Mouse (Mus musculus): Measurements from ENCODE around the gene Zfp697. TPM values are rescaled to one million over a fixed set of nuclear protein-coding genes. Genes with fewer than 3 reads are reported as not detected.
"Not testable (repeated sequence)": the region's sequence is repeated elsewhere in the genome, so short reads cannot be mapped to it uniquely, and the experiment has no call there.

The Zfp697 gene
- total RNA-seq, 2 experiments from 2014 or later, result 28.5 to 29.1 TPM

- TF ChIP-seq CTCF (conservative IDR thresholded peaks at IDR 0.05), result no peak
Measured at GRCm38 (mm10) chr3:98379236-98379635, 3.0 kb upstream of the Zfp697 start.

DNA sequence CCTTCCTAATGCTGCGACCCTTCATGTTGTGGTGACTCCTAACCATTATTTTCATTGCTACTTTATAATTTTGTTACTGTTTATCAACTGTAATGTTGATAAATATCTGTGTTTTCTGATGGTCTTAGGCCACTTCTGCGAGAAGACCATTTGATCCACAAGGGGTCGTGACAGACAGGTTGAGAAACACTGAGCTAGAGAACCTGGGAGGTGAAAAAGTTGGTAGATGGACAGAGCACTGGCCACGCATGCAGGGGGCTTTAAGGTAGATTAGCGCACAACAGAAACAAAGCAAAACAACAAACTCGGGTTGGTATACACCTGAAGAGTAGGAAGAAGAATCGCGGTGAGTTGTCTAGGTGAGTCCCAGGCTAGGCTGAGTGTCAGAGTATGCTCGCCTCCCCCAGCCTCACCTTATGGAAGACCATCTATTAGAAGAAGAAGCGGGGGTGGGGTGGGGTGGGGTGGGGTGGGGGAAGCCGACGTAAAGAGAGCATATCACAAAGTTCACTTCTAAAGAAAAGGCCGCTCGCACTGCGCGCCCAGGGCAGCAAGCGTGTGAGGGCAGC lies 500 bp upstream of the Zfp697 start:
- no peak for DNase-seq (ENCODE audit: low spot score in 2 of 2)
- peak; percentile 57 for TF ChIP-seq CTCF (conservative IDR thresholded peaks at IDR 0.05)
- peak overlapping the region; percentile 94 for H3K27ac ChIP-seq
- peak overlapping the region; percentile 82 for H3K4me3 ChIP-seq

More at GRCm38 (mm10) chr3:98379236-98379635, 3.0 kb upstream of the Zfp697 start:
- no peak overlapping the region for H3K27ac ChIP-seq
- DNase-seq (ENCODE audit: low spot score in 2 of 2), result no peak
- H3K4me3 ChIP-seq, result no peak overlapping the region

GRCm38 (mm10) chr3:98383024-98383790 lies 946 bp downstream of the Zfp697 start:
- no peak for TF ChIP-seq CTCF (conservative IDR thresholded peaks at IDR 0.05)
- H3K27ac ChIP-seq, result peak overlapping the region; percentile 94
- DNase-seq (ENCODE audit: low spot score in 2 of 2), result no peak

DNA sequence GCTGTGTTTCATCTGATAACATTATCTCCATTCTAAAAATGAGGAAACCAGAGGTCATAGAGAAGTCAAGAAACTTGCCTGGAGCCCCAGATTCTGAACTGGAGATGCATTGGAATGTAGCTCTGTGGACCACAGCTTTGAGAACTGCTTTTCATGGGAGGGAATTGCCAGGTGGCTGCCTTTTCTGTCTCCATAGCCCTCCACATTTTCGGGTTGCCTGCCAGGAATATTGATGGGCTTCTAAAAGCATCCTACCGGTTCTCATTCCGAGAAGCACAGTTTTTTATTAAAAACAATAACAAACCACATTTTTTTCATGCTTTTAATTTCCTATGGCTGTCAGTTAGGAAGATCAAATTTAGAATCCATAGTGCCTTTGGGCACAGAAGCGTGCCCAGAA lies 4.8 kb downstream of the Zfp697 start:
- peak overlapping the region; percentile 46 for H3K27ac ChIP-seq
- TF ChIP-seq CTCF (conservative IDR thresholded peaks at IDR 0.05), result no peak
- DNase-seq (ENCODE audit: low spot score in 2 of 2), result peak in 1 of 2 experiments; percentile 32
- H3K4me3 ChIP-seq, result no peak overlapping the region

More at GRCm38 (mm10) chr3:98383024-98383790, 946 bp downstream of the Zfp697 start:
- H3K4me3 ChIP-seq, result peak overlapping the region; percentile 82

- no peak for DNase-seq (ENCODE audit: low spot score in 2 of 2)
- peak overlapping the region; percentile 46 for H3K27ac ChIP-seq
- TF ChIP-seq CTCF (conservative IDR thresholded peaks at IDR 0.05), result no peak
- no peak overlapping the region for H3K4me3 ChIP-seq
Measured at GRCm38 (mm10) chr3:98387756-98388155, 5.5 kb downstream of the Zfp697 start.

GRCm38 (mm10) chr3:98389305-98389704 lies 7.0 kb downstream of the Zfp697 start:
- Histone ChIP-seq H3K27ac (no peak overlapping the region), H3K4me3 (no peak overlapping the region)
- no peak for TF ChIP-seq CTCF (conservative IDR thresholded peaks at IDR 0.05)
- no peak for DNase-seq (ENCODE audit: low spot score in 2 of 2)

DNA sequence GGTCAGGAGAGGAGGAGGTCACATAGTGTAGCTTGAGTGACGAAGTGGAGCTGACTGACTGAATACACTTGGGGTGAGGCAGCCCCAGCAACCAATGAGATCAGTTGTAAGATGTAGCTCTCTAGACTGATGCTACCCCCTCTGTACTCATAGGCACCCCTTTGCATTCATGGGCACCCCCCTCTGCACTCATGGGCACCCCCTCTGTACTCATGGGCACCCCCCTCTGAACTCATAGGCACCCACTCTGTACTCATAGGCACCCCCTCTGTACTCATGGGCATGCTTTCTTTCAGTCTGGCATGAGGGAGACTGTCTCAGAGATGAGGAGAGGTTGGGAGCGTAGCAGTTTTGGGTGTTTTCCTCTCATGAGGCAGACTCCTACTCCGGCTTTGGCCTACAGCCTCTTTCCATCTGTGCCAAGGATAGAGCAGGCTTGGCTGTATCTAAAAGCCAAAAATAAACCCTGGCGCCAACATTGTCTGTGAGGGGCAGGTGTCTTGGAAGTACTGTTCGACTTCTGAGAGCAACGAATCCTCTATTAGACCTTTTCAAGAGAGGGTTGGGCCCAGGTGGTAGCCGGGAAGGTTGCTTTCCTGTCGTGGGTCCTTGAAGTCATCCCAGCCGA lies 22.1 kb downstream of the Zfp697 start:
- 0 out of 2 replicates have a peak overlapping the region, but pooled peaks have one; percentile 10 for H3K27ac ChIP-seq
- DNase-seq (ENCODE audit: low spot score in 2 of 2), result peak in 1 of 2 experiments; percentile 12
- not testable (repeated sequence) for H3K4me3 ChIP-seq

GRCm38 (mm10) chr3:98405877-98406276 lies 23.6 kb downstream of the Zfp697 start:
- not testable (repeated sequence) for H3K27ac ChIP-seq, H3K4me3 ChIP-seq
- DNase-seq (ENCODE audit: low spot score in 2 of 2), result peak in 1 of 2 experiments; percentile 6

- peak in 1 of 2 experiments; percentile 5 for DNase-seq (ENCODE audit: low spot score in 2 of 2)
- H3K4me3 ChIP-seq, result not testable (repeated sequence)
- H3K27ac ChIP-seq, result peak overlapping the region; percentile 28; the same call in 1 of the 2 replicates
Measured at GRCm38 (mm10) chr3:98406569-98407144, 24.4 kb downstream of the Zfp697 start.

DNA sequence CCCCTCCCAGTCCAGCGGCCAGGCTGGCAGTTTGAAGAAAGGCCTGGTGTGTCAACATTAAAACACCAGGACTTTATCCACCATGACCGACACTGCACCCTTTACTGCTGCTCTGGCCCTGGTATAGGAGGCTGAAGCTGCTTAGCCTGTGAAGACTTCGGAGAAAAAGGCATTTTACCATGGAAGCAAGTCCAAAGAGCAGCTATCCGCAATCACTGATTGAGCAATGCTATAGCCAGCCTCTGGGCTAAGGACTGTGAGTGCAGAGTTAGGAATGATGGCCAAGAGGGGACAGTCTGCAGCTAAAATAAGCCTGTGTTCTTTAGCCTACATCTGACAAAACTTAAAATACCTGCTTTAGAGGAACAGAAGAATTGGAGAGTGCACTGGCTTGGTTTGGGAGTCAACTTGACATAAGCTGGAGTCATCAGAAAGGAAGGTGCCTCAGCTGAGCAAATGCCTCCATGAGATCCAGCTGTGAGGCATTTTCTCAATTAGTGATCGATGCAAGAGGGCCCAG lies 25.1 kb downstream of the Zfp697 start:
- H3K27ac ChIP-seq, H3K4me3 ChIP-seq: not testable (repeated sequence)
- DNase-seq (ENCODE audit: low spot score in 2 of 2), result peak in 1 of 2 experiments; percentile 7

DNA sequence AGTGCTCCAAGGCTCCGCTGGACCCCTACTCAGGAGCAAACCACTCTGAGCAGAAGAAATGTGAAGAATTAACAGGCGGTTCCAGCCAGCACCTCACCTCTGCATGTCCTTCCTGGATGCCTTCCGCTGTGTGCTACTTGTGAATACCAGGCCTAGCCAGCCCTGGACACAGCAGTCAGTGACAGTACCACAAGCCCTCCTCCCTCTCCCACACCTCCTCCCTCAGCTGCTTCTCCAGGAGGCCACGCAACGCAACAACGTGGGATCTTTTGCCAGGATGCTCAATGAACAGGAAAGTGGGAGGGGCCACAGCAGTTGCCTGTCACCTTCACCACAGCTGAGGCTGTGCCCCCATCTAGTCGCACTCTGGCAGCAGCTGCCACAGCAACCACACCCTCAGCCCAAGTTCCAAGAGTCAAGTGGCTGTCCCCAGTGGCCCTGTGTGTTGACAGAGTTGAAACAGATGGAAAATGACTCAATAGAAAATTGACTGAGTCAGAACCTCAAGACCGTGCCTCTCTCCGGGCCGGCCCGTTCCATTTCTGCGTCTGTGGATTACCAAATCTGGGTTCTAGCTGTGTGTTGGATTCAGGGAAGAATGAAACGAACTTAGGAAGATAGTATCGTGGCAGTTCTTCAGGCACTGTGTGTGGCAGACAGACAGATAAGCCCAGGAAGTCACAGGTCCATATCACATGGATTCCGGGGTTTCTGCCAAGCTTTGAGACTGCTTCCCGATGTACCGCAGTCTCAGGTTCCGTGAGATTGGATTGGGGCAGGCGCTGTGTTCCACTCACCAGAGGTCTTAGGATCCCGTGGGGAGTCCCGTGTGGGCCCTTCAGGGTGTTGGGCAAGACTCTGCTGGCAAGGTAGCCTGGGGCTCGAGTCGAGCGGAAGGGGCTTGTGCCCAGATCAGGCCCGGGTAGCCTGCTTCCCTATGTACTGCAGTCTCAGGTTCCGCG lies 28.6 kb downstream of the Zfp697 start:
- H3K4me3 ChIP-seq, H3K27ac ChIP-seq: not testable (repeated sequence)
- peak in 1 of 2 experiments; percentile 2 for DNase-seq (ENCODE audit: low spot score in 2 of 2)

- Histone ChIP-seq H3K4me3 (no peak overlapping the region), H3K27ac (no peak overlapping the region)
- no peak for TF ChIP-seq CTCF (conservative IDR thresholded peaks at IDR 0.05)
- DNase-seq (ENCODE audit: low spot score in 2 of 2), result no peak
Measured at GRCm38 (mm10) chr3:98413733-98414132, 31.5 kb downstream of the Zfp697 start.
